Mouse (Mus musculus) kidney, adult 2 months (tissue): ENCODE results near the gene Tmem132c.

Experiments used
- CTCF ChIP-seq: fragments of 200-500 bp; conservative IDR thresholded peaks from 2 replicates; pipeline ENCODE4 v1.5.1; 2011; ENCODE audit warnings: low read depth, mild to moderate bottlenecking, control low read depth, low read length, moderate library complexity, mixed read lengths; ENCODE audit not compliant: insufficient read depth, insufficient read length
- POLR2A ChIP-seq: fragments of 200-500 bp; IDR thresholded peaks from one replicate; pipeline ENCODE4 v1.6.1; 2011; ENCODE audit warnings: low read depth, low read length, control low read depth

- TF ChIP-seq POLR2A (no peak), CTCF (no peak)
Measured at GRCm38 (mm10) chr5:127305312-127305711, 63.7 kb downstream of the Tmem132c start.
